Mouse (Mus musculus) testis, adult 2 months (tissue): ENCODE measurements at regions not wholly inside any gene's neighbourhood (a gene's known extent, or its start where the extent isn't known, plus 50 kb on each side); places are given as distances from the start of the nearest gene placed in this dataset.

ENCODE experiments used
- CTCF ChIP-seq: fragments of 200-500 bp; IDR thresholded peaks from 2 replicates; pipeline ENCODE4 v1.5.1; 2012; ENCODE audit warnings: low read depth, mild to moderate bottlenecking, inconsistent platforms, low read length, moderate library complexity; ENCODE audit not compliant: control insufficient read depth, insufficient read depth, insufficient replicate concordance
- POLR2A ChIP-seq: fragments of 200-500 bp; IDR thresholded peaks from 2 replicates; pipeline ENCODE4 v1.6.1; 2012; ENCODE audit warnings: low read depth, mild to moderate bottlenecking, inconsistent platforms, low read length, moderate library complexity; ENCODE audit not compliant: control insufficient read depth

GRCm38 (mm10) chr2:21941488-21942000 lies 285.8 kb upstream of the Myo3a start:
- no peak for TF ChIP-seq CTCF
- TF ChIP-seq POLR2A, result no peak
